Mouse (Mus musculus) neural tube, embryonic 14.5 days (tissue): ENCODE data around the gene Gja4. TPM values are rescaled to one million over a fixed set of nuclear protein-coding genes. Genes with fewer than 3 reads are reported as not detected.
A peak's percentile ranks its signal among the peaks of the same experiment; 100 is the strongest.

Source experiments
- ATAC-seq: fragments of 200-750 bp; cut with Nextera tagmentation; 2 replicates; pipeline ENCODE4 v1.8.0; 2017; ENCODE audit warnings: low read depth, mild to moderate bottlenecking, moderate TSS enrichment, moderate library complexity
- H3K27ac ChIP-seq: fragments of 300-500 bp; sonication (generic); 2 replicates; pipeline ENCODE4 v1.5.1; 2014; ENCODE audit warnings: low read depth, mild to moderate bottlenecking, control low read depth, low read length, moderate library complexity, mixed read lengths
- H3K27me3 ChIP-seq: fragments of 300-500 bp; sonication (generic); 2 replicates; pipeline ENCODE4 v1.6.1; 2014; ENCODE audit warnings: low read length; ENCODE audit not compliant: control insufficient read depth, insufficient read depth
- H3K36me3 ChIP-seq: fragments of 300-500 bp; sonication (generic); 2 replicates; pipeline ENCODE4 v1.6.1; 2014; ENCODE audit warnings: low read length, mixed read lengths; ENCODE audit not compliant: control insufficient read depth, insufficient read depth
- H3K4me1 ChIP-seq: fragments of 300-500 bp; sonication (generic); 2 replicates; pipeline ENCODE4 v1.6.1; 2014; ENCODE audit warnings: low read length; ENCODE audit not compliant: control insufficient read depth, insufficient read depth
- H3K4me2 ChIP-seq: fragments of 300-500 bp; sonication (generic); 2 replicates; pipeline ENCODE4 v1.6.1; 2014; ENCODE audit warnings: mild to moderate bottlenecking, low read depth, low read length, control low read depth
- H3K4me3 ChIP-seq: fragments of 300-500 bp; sonication (generic); 2 replicates; pipeline ENCODE4 v1.5.1; 2014; ENCODE audit warnings: low read depth, low read length, control low read depth, mixed read lengths
- H3K9ac ChIP-seq: fragments of 300-500 bp; sonication (generic); replicated peaks from 2 replicates; pipeline ENCODE4 v1.6.1; 2014; ENCODE audit warnings: low read depth, mild to moderate bottlenecking, control low read depth, low read length, mixed read lengths
- H3K9me3 ChIP-seq: fragments of 300-500 bp; sonication (generic); 2 replicates; pipeline ENCODE4 v1.6.1; 2016; ENCODE audit warnings: low read length; ENCODE audit not compliant: control insufficient read depth
- WGBS: fragments of 180-500 bp; shearing (Covaris S2); extraction: QIAGEN DNeasy Blood & Tissue Kit; methylation state at CpG from one replicate; pipeline ENCODE4 v1.1.7; 2014; 5-methylcytosine and 5-hydroxymethylcytosine counted together
- polyA plus RNA-seq: library from polyadenylated mRNA; unstranded; fragments of >200 nt; fragmentation: Nextera tagmentation; extraction: Ambion mirVana; gene quantifications from 2 replicates; pipeline ENCODE4 v1.2.1, GENCODE M21; 2014

Gja4 gene
- polyA plus RNA-seq, 1 experiment from 2014 or later = 19.6 TPM

- Histone ChIP-seq H3K36me3 (no peaks in the 10 kb centered on the region), H3K4me1 (no peaks in the 10 kb centered on the region), H3K4me3 (no peak overlapping the region), H3K27me3 (no peaks in the 10 kb centered on the region), H3K9me3 (no peaks in the 10 kb centered on the region), H3K4me2 (peak overlapping the region; percentile 72; the same call in 1 of the 2 replicates), H3K27ac (no peak overlapping the region), H3K9ac (peak overlapping the region; percentile 55; the same call in 1 of the 2 replicates)
- 54% methylated on average over 9 of the region's 9 CpGs for whole genome bisulfite sequencing
- ATAC-seq = no peak
Measured at GRCm38 (mm10) chr4:127314585-127314984, 746 bp upstream of the Gja4 start.

- Histone ChIP-seq H3K27me3 (no peaks in the 10 kb centered on the region), H3K36me3 (no peaks in the 10 kb centered on the region), H3K9ac (no peak overlapping the region), H3K4me2 (no peak overlapping the region), H3K9me3 (no peaks in the 10 kb centered on the region), H3K27ac (no peak overlapping the region), H3K4me3 (no peak overlapping the region), H3K4me1 (no peaks in the 10 kb centered on the region)
- 67% methylated on average over 24 of the region's 24 CpGs for WGBS
- ATAC-seq = no peak
Measured at GRCm38 (mm10) chr4:127312349-127312748, 1.5 kb downstream of the Gja4 start.

- H3K36me3 ChIP-seq = no peaks in the 10 kb centered on the region
- H3K4me2 ChIP-seq = no peak overlapping the region
- no peaks in the 10 kb centered on the region for H3K4me1 ChIP-seq
- no peak for ATAC-seq
- WGBS = 69% methylated on average over 9 of the region's 9 CpGs
- H3K27ac ChIP-seq = no peak overlapping the region
- no peak overlapping the region for H3K4me3 ChIP-seq
- no peaks in the 10 kb centered on the region for H3K9me3 ChIP-seq
- H3K9ac ChIP-seq = no peak overlapping the region
- no peaks in the 10 kb centered on the region for H3K27me3 ChIP-seq
Measured at GRCm38 (mm10) chr4:127311561-127311960, 2.3 kb downstream of the Gja4 start.

- 79% methylated on average over 2 of the region's 2 CpGs for WGBS
- Histone ChIP-seq H3K27ac (no peak overlapping the region), H3K36me3 (no peaks in the 10 kb centered on the region), H3K4me3 (no peak overlapping the region), H3K9ac (no peak overlapping the region), H3K9me3 (no peaks in the 10 kb centered on the region), H3K4me2 (no peak overlapping the region), H3K4me1 (no peaks in the 10 kb centered on the region), H3K27me3 (no peaks in the 10 kb centered on the region)
- no peak for ATAC-seq
Measured at GRCm38 (mm10) chr4:127306915-127307314, 6.9 kb downstream of the Gja4 start.

GRCm38 (mm10) chr4:127303796-127304195, 10.0 kb downstream of the Gja4 start:
- no peak for ATAC-seq
- H3K4me1 ChIP-seq = no peaks in the 10 kb centered on the region
- no peaks in the 10 kb centered on the region for H3K27me3 ChIP-seq
- no peaks in the 10 kb centered on the region for H3K36me3 ChIP-seq
- WGBS = 88% methylated on average over 3 of the region's 3 CpGs
- H3K9ac ChIP-seq = no peak overlapping the region
- no peaks in the 10 kb centered on the region for H3K9me3 ChIP-seq
- no peak overlapping the region for H3K27ac ChIP-seq
- H3K4me3 ChIP-seq = no peak overlapping the region
- no peak overlapping the region for H3K4me2 ChIP-seq

GRCm38 (mm10) chr4:127300503-127300902, 13.3 kb downstream of the Gja4 start:
- no peak for ATAC-seq
- Histone ChIP-seq H3K9ac (no peak overlapping the region), H3K36me3 (no peaks in the 10 kb centered on the region), H3K9me3 (no peaks in the 10 kb centered on the region), H3K27me3 (no peaks in the 10 kb centered on the region), H3K27ac (no peak overlapping the region), H3K4me1 (no peaks in the 10 kb centered on the region), H3K4me3 (no peak overlapping the region), H3K4me2 (no peak overlapping the region)
- 80% methylated on average over 5 of the region's 5 CpGs for WGBS

GRCm38 (mm10) chr4:127292631-127293030, 21.2 kb downstream of the Gja4 start:
- Histone ChIP-seq H3K27ac (no peak overlapping the region), H3K4me1 (no peaks in the 10 kb centered on the region), H3K4me2 (no peak overlapping the region), H3K36me3 (no peaks in the 10 kb centered on the region), H3K9ac (no peak overlapping the region), H3K4me3 (no peak overlapping the region), H3K27me3 (no peaks in the 10 kb centered on the region), H3K9me3 (no peaks in the 10 kb centered on the region)
- 77% methylated on average over 5 of the region's 5 CpGs for WGBS
- ATAC-seq = no peak

- no peak for ATAC-seq
- Histone ChIP-seq H3K9ac (no peak overlapping the region), H3K9me3 (no peaks in the 10 kb centered on the region), H3K4me3 (no peak overlapping the region), H3K4me1 (no peaks in the 10 kb centered on the region), H3K27me3 (no peaks in the 10 kb centered on the region), H3K4me2 (no peak overlapping the region), H3K36me3 (no peaks in the 10 kb centered on the region), H3K27ac (no peak overlapping the region)
- 79% methylated on average over 6 of the region's 6 CpGs for WGBS
Measured at GRCm38 (mm10) chr4:127289039-127289548, 24.7 kb downstream of the Gja4 start.

GRCm38 (mm10) chr4:127286907-127287306, 26.9 kb downstream of the Gja4 start:
- Histone ChIP-seq H3K27me3 (no peaks in the 10 kb centered on the region), H3K27ac (no peak overlapping the region), H3K36me3 (no peaks in the 10 kb centered on the region), H3K4me3 (no peak overlapping the region), H3K4me1 (no peaks in the 10 kb centered on the region), H3K4me2 (no peak overlapping the region), H3K9me3 (no peaks in the 10 kb centered on the region), H3K9ac (no peak overlapping the region)
- ATAC-seq = no peak
- 68% methylated on average over 4 of the region's 4 CpGs for WGBS
